Mouse (Mus musculus) adrenal gland, postnatal 0 days (tissue): ENCODE data around the gene Olfr221. TPM values are rescaled to one million over a fixed set of nuclear protein-coding genes. Genes with fewer than 3 reads are reported as not detected.

Source experiments
- polyA plus RNA-seq: library from polyadenylated mRNA; unstranded; fragments of >200 nt; fragmentation: Nextera tagmentation; extraction: Ambion mirVana; gene quantifications from 2 replicates; pipeline ENCODE4 v1.2.1, GENCODE M21; 2015

Gene Olfr221
- polyA plus RNA-seq, result not detected in 2 replicates

GRCm38 (mm10) chr14:52042359-52042758, at the start of gene Olfr221:
Olfr221 (minus strand) TSS chr14:52042459.

GRCm38 (mm10) chr14:52020486-52021137, 21.6 kb downstream of the Olfr221 start, which contains the start of gene Zfp219:
Zfp219 (minus strand) TSS chr14:52020733.

GRCm38 (mm10) chr14:52015445-52016100, 26.7 kb downstream of the Olfr221 start, which contains the start of gene Tmem253:
Tmem253 (plus strand) TSS chr14:52015658.

GRCm38 (mm10) chr14:51984247-51985231, 57.7 kb downstream of the Olfr221 start, which contains the start of gene Arhgef40:
Arhgef40 (plus strand) TSS chr14:51984719.

Other genes starting within 250 kb of the Olfr221 start
- gene AY358078, start 242.4 kb downstream of the Olfr221 start, polyA plus RNA-seq, result not detected in 2 replicates
- 0.30 TPM in 1 of 2 replicates, not detected in the other for gene Ear6, start 188.8 kb downstream of the Olfr221 start, polyA plus RNA-seq
- gene Mettl17, start 157.6 kb downstream of the Olfr221 start, polyA plus RNA-seq, result 28.6 and 34.4 TPM in 2 replicates
- gene Slc39a2, start 149.6 kb downstream of the Olfr221 start, polyA plus RNA-seq, result 0.06 and 0.36 TPM in 2 replicates
- 119 and 138 TPM in 2 replicates for gene Ndrg2, start 128.3 kb downstream of the Olfr221 start, polyA plus RNA-seq
- gene Tppp2, start 124.0 kb downstream of the Olfr221 start, polyA plus RNA-seq, result not detected in 2 replicates
- 0.08 TPM in 1 of 2 replicates, not detected in the other for gene Rnase13, start 119.7 kb downstream of the Olfr221 start, polyA plus RNA-seq
- gene Arhgef40, start 57.7 kb downstream of the Olfr221 start, polyA plus RNA-seq, result 42.5 and 43.7 TPM in 2 replicates
- gene Tmem253, start 26.8 kb downstream of the Olfr221 start, polyA plus RNA-seq, result 0.46 and 1.7 TPM in 2 replicates
- gene Zfp219, start 21.7 kb downstream of the Olfr221 start, polyA plus RNA-seq, result 13.9 and 20.6 TPM in 2 replicates
- gene Hnrnpc, start 61.6 kb upstream of the Olfr221 start, polyA plus RNA-seq, result 233 and 256 TPM in 2 replicates
- gene Rpgrip1, start 68.2 kb upstream of the Olfr221 start, polyA plus RNA-seq, result 26.3 and 31.5 TPM in 2 replicates
- gene Supt16, start 155.0 kb upstream of the Olfr221 start, polyA plus RNA-seq, result 17.0 and 23.9 TPM in 2 replicates
- gene Chd8, start 215.3 kb upstream of the Olfr221 start, polyA plus RNA-seq, result 20.6 and 25.1 TPM in 2 replicates
- gene Tox4, start 236.7 kb upstream of the Olfr221 start, polyA plus RNA-seq, result 24.0 and 36.6 TPM in 2 replicates
- 25.4 and 31.6 TPM in 2 replicates for gene Rab2b, start 237.1 kb upstream of the Olfr221 start, polyA plus RNA-seq